Mouse (Mus musculus) gonadal fat pad, adult 2 months (tissue): ENCODE measurements around the gene Rplp1. TPM values are rescaled to one million over a fixed set of nuclear protein-coding genes. Genes with fewer than 3 reads are reported as not detected.

Experiments used
- DNase-seq: peaks from one replicate; pipeline ENCODE4 v3.0.0-alpha.2; 2012; ENCODE audit warnings: low read depth
- polyA plus RNA-seq: library from polyadenylated mRNA; depleted of rRNA; stranded (reverse); fragments of >200 nt; gene quantifications from 2 replicates; pipeline ENCODE4 v1.2.3, GENCODE M21; 2012; rRNA removed

The Rplp1 gene
- polyA plus RNA-seq, 1 experiment = 7,011 TPM

DNA sequence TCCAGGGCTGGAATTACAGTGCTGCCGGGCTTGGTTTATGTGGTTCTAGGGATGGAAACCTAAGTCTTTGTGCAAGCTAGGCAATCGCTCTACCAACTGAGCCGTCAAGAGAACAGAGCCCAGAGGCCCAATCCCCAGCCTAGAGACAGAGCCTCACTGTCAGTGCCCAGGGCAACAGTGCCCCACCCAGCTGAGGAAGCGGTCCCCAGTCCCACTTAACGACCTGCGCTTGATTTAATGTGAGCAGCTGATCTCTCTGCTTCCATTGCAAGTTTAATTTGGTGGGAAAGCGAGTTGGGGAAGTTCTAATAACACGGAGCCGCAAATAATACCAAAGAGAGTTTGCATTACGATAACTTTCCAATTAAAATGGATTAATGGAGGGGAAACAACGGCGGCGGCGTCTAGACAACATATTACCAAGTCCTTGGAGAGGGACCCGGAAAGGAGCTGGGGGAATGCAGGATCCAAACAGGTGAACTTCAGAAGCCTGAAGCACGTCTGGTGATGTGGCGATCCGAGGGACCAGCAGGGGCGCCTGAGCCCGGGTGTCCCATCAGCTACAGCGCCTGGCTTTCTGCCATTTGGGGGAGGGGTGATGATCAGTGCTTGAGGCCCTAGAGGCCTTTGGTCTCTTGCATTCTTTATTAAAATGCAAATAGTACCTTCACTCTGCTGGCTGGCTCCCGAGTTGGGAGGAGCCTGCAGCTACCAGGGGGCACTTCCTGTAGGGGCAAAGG is 36.8 kb downstream of the Rplp1 start:
- DNase-seq = no peak

GRCm38 (mm10) chr9:61873325-61873724 is 41.0 kb downstream of the Rplp1 start:
- no peak for DNase-seq

DNA sequence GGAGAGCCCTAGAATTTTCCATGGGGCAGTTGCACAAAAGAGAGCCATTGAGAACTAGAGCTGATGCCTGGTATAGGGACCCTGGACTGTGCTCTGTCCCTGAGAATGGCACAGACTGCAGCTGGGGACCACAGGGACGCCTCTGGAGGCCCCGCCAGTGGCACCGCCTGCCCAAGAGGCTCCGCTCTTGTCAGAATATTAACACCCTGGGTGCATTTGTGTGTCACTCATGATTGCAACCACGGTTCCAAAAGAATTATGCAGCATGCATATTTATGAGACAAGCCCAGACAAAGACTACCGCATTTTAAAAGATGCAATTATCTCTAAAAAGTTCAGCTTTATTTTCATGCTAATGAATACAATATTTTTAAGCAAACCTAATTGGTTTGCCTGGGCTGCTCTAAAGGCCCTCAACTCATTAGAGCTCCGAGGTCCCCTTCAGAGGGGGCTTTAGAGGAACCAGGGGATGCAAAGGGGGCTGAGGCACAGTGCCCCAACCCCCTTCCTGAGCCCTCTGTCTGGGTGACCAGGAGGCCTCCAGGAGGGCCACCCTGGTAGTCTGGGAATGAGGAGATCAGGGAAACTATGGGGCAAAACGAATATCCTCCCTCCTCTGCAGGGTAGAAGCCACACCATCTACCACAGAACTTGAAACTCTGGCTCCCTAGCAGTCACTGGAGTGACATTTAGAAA is 41.9 kb downstream of the Rplp1 start:
- DNase-seq = no peak

GRCm38 (mm10) chr9:61871839-61872238 is 42.5 kb downstream of the Rplp1 start:
- DNase-seq = no peak

DNA sequence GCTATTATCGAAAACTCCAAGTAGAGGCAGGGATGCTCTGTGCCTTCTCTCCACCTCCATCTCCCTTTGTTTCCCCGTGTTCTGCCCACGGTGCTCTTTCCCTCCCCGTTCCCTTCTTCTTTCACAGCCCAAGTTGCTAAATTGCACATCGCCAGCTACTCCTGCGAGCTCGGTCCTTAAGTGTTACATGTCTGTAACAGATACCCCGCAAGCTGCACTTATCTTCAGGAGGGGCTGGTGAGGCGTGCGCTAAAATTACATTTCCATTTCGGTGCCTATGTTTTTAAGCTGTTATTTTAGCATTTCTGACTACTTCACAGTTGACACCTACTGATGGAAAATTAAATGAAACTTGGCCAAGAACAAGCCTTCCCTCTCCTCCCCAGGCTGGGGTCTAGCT is 46.7 kb downstream of the Rplp1 start:
- DNase-seq = no peak

Other genes with a start within 250 kb of the Rplp1 start
- gene Kif23, start 32.2 kb upstream of the Rplp1 start, polyA plus RNA-seq = 0.92 and 1.3 TPM in 2 replicates
- gene Paqr5, start 112.3 kb upstream of the Rplp1 start, polyA plus RNA-seq = 15.9 and 21.1 TPM in 2 replicates
- gene Glce, start 208.1 kb upstream of the Rplp1 start, polyA plus RNA-seq = 6.8 and 9.4 TPM in 2 replicates